Mouse (Mus musculus): Measurements from ENCODE around the gene Ptdss2. TPM values are rescaled to one million over a fixed set of nuclear protein-coding genes. Genes with fewer than 3 reads are reported as not detected.

Ptdss2 gene
- total and polyA plus RNA-seq, 2 experiments from 2014 or later, result 19.6 to 90.9 TPM

DNA sequence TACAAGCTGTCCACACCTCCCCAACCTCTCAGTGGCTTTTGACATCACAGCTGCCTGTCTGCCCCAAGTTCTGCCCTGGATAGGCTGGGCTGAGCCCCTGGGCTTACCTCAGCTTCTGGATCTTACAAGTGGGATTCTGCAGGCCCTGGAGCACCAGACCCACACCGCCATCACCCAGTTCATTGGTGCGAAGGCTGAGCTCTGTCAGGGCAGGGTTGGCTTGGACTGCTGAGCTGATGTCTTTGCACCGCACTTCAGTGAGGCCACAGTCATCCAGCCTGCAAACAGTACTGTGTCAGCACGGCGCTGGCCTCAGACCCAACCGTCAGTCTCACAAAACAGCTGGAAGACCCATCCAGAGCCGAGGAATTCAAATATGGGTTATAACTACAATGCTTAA lies 42.2 kb downstream of the Ptdss2 start:
- no peak for TF ChIP-seq CTCF (IDR thresholded peaks at IDR 0.05)
- H3K9ac ChIP-seq (replicated peaks; ENCODE audit: low read length, poor library complexity, severe bottlenecking), result no peak overlapping the region
- no peaks in the 10 kb centered on the region for H3K9me3 ChIP-seq (ENCODE audit: low read length)
- no peak for ATAC-seq (ENCODE audit: low FRiP score)
- no peak for DNase-seq (ENCODE audit: low spot score)
- H3K4me3 ChIP-seq (ENCODE audit: low read depth, low read length), result no peak overlapping the region
- no peak overlapping the region for H3K27ac ChIP-seq (ENCODE audit: low read depth, low read length)
- H3K4me2 ChIP-seq (ENCODE audit: low read depth, low read length, poor library complexity, severe bottlenecking), result no peak overlapping the region
- peaks cover 18% of the 10 kb centered on the region for H3K36me3 ChIP-seq (ENCODE audit: insufficient read depth, low read length)
- no peaks in the 10 kb centered on the region for H3K4me1 ChIP-seq (ENCODE audit: insufficient read depth, low read length)
- H3K27me3 ChIP-seq (ENCODE audit: insufficient read depth, low read length), result no peaks in the 10 kb centered on the region
- WGBS, result 93% methylated on average over 7 of the region's 7 CpGs

DNA sequence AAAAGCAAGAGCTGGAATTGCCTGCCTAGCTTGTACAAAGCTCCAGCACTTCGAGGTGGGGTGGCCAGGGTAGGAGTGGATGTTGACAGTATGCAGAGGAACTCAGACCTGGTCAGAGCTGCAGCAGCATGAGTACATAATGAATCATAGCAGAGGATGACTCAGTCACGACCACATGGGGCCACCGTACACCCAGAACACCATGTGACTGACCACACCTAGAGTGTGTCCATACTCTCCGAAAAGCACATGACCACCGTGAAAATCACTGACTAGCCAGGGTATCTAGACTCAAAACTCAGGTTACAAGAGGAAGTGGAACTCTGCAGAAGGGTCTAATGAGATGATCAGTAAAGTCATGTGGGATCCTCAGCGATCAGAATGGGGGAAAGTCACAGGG lies 42.7 kb downstream of the Ptdss2 start:
- Histone ChIP-seq H3K4me2 (ENCODE audit: low read depth, low read length, poor library complexity, severe bottlenecking) (no peak overlapping the region), H3K4me1 (ENCODE audit: insufficient read depth, low read length) (no peaks in the 10 kb centered on the region), H3K36me3 (ENCODE audit: insufficient read depth, low read length) (peaks cover 18% of the 10 kb centered on the region), H3K27ac (ENCODE audit: low read depth, low read length) (no peak overlapping the region), H3K4me3 (ENCODE audit: low read depth, low read length) (no peak overlapping the region), H3K27me3 (ENCODE audit: insufficient read depth, low read length) (no peaks in the 10 kb centered on the region), H3K9me3 (ENCODE audit: low read length) (no peaks in the 10 kb centered on the region), H3K9ac (replicated peaks; ENCODE audit: low read length, poor library complexity, severe bottlenecking) (no peak overlapping the region)
- DNase-seq (ENCODE audit: low spot score) (no peak), ATAC-seq (ENCODE audit: low FRiP score) (no peak)
- WGBS, result 88% methylated on average over 6 of the region's 6 CpGs
- TF ChIP-seq CTCF (IDR thresholded peaks at IDR 0.05), result no peak

DNA sequence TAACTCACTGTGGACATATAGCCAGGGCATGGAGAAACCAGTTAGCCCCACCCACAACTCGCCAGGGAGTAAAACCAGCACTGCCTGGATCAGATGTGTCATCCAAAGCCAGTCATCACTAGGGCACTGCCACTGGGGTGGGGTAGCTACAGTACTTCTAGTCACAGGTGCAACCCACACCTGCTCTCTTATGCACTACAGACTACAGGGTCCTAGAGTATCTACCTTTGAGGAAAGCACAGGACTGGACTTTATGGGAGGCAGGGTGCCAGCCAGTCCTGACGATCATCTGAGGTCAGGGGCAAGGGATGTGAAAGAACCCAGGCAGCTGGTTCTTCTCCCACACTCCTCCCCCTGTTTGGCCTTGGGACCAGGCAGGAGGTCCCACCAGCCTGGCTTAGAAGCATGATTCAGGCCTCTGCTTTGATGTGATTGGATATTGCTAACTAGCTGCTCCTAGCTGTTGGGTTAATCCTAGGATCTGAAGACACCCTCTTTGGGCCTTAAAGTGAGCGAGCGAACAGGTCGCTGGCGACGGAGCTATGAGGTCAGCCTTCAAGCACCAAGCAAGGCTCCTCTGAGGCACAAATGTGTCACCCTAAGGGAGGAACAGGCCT lies 45.8 kb downstream of the Ptdss2 start:
- Histone ChIP-seq H3K36me3 (ENCODE audit: insufficient read depth, low read length) (peaks cover under 1% of the 10 kb centered on the region; the same call in 1 of the 2 replicates), H3K9ac (replicated peaks; ENCODE audit: low read length, poor library complexity, severe bottlenecking) (peak overlapping the region; percentile 50), H3K27ac (ENCODE audit: low read depth, low read length) (no peak overlapping the region), H3K9me3 (ENCODE audit: low read length) (no peaks in the 10 kb centered on the region), H3K4me2 (ENCODE audit: low read depth, low read length, poor library complexity, severe bottlenecking) (peak overlapping the region; percentile 48), H3K27me3 (ENCODE audit: insufficient read depth, low read length) (no peaks in the 10 kb centered on the region), H3K4me3 (ENCODE audit: low read depth, low read length) (peak overlapping the region; percentile 29), H3K4me1 (ENCODE audit: insufficient read depth, low read length) (peaks cover under 1% of the 10 kb centered on the region; the same call in 1 of the 2 replicates)
- no peak for ATAC-seq (ENCODE audit: low FRiP score)
- 24% methylated on average over 7 of the region's 7 CpGs for WGBS
- peak; percentile 30 for DNase-seq (ENCODE audit: low spot score)
- no peak for TF ChIP-seq CTCF (IDR thresholded peaks at IDR 0.05)

DNA sequence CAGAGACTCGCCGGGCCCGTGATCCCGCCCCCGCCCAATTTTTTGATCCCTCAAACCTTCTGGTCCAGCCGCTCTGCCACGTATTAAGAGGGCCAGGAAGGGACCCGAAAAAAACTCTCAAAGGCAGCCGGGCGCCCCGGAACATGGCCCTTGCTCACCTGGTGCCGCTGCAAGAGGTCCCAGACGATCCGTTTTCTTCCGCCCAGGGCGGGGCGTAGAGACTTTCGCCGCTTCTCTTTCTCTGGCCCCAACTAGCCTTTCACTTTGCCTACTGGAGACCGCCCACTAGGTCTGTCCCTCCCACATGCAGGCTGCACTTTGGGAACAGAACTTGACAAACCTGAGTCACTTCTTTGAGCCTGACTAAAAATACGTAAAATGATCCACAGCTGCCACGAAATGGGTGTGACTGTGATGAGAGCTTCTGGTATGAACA lies 46.4 kb downstream of the Ptdss2 start:
- H3K4me2 ChIP-seq (ENCODE audit: low read depth, low read length, poor library complexity, severe bottlenecking), result peak overlapping the region; percentile 48
- H3K4me3 ChIP-seq (ENCODE audit: low read depth, low read length), result peak overlapping the region; percentile 29
- no peak for TF ChIP-seq CTCF (IDR thresholded peaks at IDR 0.05)
- H3K9ac ChIP-seq (replicated peaks; ENCODE audit: low read length, poor library complexity, severe bottlenecking), result peak overlapping the region; percentile 50
- H3K27me3 ChIP-seq (ENCODE audit: insufficient read depth, low read length), result no peaks in the 10 kb centered on the region
- 3% methylated on average over 22 of the region's 22 CpGs for WGBS
- no peaks in the 10 kb centered on the region for H3K36me3 ChIP-seq (ENCODE audit: insufficient read depth, low read length)
- no peak for ATAC-seq (ENCODE audit: low FRiP score)
- peaks cover 6% of the 10 kb centered on the region; the same call in 1 of the 2 replicates for H3K4me1 ChIP-seq (ENCODE audit: insufficient read depth, low read length)
- no peaks in the 10 kb centered on the region for H3K9me3 ChIP-seq (ENCODE audit: low read length)
- no peak overlapping the region for H3K27ac ChIP-seq (ENCODE audit: low read depth, low read length)
- DNase-seq (ENCODE audit: low spot score), result no peak

DNA sequence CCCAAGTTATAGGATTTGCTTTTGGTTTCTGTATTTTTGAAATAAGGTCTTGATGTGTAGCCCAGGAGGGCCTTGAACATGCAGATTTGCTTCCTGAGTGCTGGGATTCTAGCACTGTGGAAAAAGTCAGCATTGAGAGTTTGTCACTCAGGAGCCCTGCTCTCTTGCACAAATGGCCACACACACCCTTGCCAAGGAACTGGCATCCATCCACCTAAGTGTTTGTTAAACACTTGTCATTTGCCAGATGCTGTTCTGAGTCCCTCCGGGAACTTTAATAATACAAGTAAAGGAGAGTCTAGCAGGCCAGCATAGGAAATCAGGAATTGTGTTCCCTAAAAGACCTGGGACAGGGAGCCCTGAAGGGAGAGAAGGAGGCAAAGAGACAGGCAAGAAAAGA lies 47.1 kb downstream of the Ptdss2 start:
- H3K27me3 ChIP-seq (ENCODE audit: insufficient read depth, low read length), result no peaks in the 10 kb centered on the region
- 65% methylated on average over 1 of the region's 1 CpGs for WGBS
- peaks cover 6% of the 10 kb centered on the region; the same call in 1 of the 2 replicates for H3K4me1 ChIP-seq (ENCODE audit: insufficient read depth, low read length)
- no peak overlapping the region for H3K27ac ChIP-seq (ENCODE audit: low read depth, low read length)
- H3K9me3 ChIP-seq (ENCODE audit: low read length), result no peaks in the 10 kb centered on the region
- DNase-seq (ENCODE audit: low spot score) (no peak), ATAC-seq (ENCODE audit: low FRiP score) (no peak)
- no peak overlapping the region for H3K9ac ChIP-seq (replicated peaks; ENCODE audit: low read length, poor library complexity, severe bottlenecking)
- TF ChIP-seq CTCF (IDR thresholded peaks at IDR 0.05), result no peak
- no peak overlapping the region for H3K4me2 ChIP-seq (ENCODE audit: low read depth, low read length, poor library complexity, severe bottlenecking)
- H3K4me3 ChIP-seq (ENCODE audit: low read depth, low read length), result no peak overlapping the region
- no peaks in the 10 kb centered on the region for H3K36me3 ChIP-seq (ENCODE audit: insufficient read depth, low read length)

DNA sequence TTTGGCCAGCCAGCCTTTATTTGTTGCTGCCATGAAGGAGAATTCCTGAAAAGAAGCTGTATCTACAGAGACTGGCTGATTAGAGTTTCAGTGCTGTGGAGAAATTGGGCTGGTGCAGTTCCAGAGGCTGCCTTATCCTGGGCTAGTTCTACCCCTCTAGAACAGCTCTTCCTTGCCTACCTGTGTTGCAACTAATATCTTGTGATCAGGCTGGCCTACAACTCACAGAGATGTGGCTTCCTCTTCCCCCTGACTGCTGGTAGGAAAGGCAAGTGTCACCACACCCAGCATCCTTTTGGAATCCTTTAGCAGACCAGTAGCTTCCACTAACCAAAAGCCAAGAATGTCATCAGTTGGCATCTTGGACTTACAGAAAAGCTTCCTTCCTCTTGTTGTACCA lies 47.7 kb downstream of the Ptdss2 start:
- ATAC-seq (ENCODE audit: low FRiP score) (no peak), DNase-seq (ENCODE audit: low spot score) (no peak)
- H3K4me3 ChIP-seq (ENCODE audit: low read depth, low read length), result no peak overlapping the region
- H3K4me2 ChIP-seq (ENCODE audit: low read depth, low read length, poor library complexity, severe bottlenecking), result no peak overlapping the region
- TF ChIP-seq CTCF (IDR thresholded peaks at IDR 0.05), result no peak
- no peaks in the 10 kb centered on the region for H3K36me3 ChIP-seq (ENCODE audit: insufficient read depth, low read length)
- no peaks in the 10 kb centered on the region for H3K27me3 ChIP-seq (ENCODE audit: insufficient read depth, low read length)
- H3K27ac ChIP-seq (ENCODE audit: low read depth, low read length), result no peak overlapping the region
- peaks cover 6% of the 10 kb centered on the region; the same call in 1 of the 2 replicates for H3K4me1 ChIP-seq (ENCODE audit: insufficient read depth, low read length)
- H3K9ac ChIP-seq (replicated peaks; ENCODE audit: low read length, poor library complexity, severe bottlenecking), result no peak overlapping the region
- no peaks in the 10 kb centered on the region for H3K9me3 ChIP-seq (ENCODE audit: low read length)

All from midbrain, postnatal 0 days (tissue).